Mouse (Mus musculus) spleen, postnatal 36 days (tissue): Measurements from ENCODE around the gene Troap.
"Not testable (repeated sequence)": the region's sequence is repeated elsewhere in the genome, so short reads cannot be mapped to it uniquely, and the experiment has no call there.

Source experiments
- DNase-seq, 2 experiments: peaks; one replicate each; pipeline ENCODE4 v3.0.0; 2022; ENCODE audit warnings: low spot score in 2 of 2, mixed read lengths in 1 of 2

Gene Troap

GRCm38 (mm10) chr15:99040920-99041856, 33.2 kb upstream of the Troap start:
- DNase-seq, result no peak

GRCm38 (mm10) chr15:99042334-99042733, 32.0 kb upstream of the Troap start:
- no peak for DNase-seq

GRCm38 (mm10) chr15:99044854-99045253, 29.5 kb upstream of the Troap start:
- no peak for DNase-seq

GRCm38 (mm10) chr15:99045734-99046133, 28.6 kb upstream of the Troap start:
- not testable (repeated sequence) for DNase-seq

GRCm38 (mm10) chr15:99049473-99050253, 24.7 kb upstream of the Troap start:
- DNase-seq, result peak in 1 of 2 experiments; percentile 44

DNA sequence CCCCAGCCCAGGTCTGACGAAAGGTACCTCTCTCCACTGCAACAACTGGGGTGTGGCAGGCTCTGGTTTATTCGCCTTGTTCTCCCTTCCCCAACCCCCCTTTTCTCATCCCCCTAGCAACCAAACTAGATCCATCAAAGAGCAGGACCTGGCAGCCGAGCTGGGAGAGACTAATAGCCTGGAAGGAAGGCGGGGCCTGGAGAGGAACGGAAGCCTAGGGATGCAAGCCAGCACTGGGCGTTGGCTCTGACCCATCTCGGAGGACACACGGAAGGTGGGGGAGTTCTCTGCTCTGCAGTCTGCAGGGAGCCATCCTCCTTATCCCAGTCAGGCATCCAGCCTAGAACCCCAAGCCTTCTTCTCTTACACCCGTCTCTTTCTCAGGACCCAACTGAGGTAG, 21.0 kb upstream of the Troap start:
- DNase-seq, result no peak

GRCm38 (mm10) chr15:99055040-99055439, 19.3 kb upstream of the Troap start, which contains the start of gene Prph:
Gene Prph, plus strand, starts transcription at chr15:99055174.
- DNase-seq, result no peak

GRCm38 (mm10) chr15:99055511-99055961, 18.8 kb upstream of the Troap start:
- DNase-seq, result no peak

- DNase-seq, result peak in 1 of 2 experiments; percentile 27
Measured at GRCm38 (mm10) chr15:99056332-99056731, 18.0 kb upstream of the Troap start.

DNA sequence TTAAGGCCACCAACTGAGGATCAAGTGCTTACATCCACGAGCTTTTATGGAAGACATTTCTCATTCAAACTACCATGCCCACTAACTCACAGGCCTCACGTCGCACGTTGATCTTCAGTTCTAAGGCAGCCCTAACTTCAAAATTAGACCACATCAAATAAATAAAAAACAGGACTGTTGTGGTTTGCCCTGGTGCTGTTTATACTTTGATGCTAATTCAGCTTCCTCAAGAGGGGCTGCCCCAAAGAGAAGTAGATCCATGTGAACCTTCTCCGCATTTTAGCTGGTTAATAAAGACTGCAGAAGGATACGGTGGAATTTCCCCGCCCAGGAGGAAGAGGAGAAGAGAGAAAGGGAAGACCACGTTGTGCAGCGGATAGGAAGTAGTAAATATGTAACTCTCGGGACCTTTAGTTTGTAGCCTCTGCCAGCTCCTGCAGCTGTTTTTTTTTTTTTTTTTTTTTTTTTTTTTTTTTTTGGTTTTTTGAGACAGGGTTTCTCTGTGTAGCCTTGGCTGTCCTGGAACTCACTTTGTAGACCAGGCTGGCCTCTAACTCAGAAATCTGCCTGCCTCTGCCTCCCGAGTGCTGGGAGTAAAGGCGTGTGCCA, 8.7 kb upstream of the Troap start:
- no peak for DNase-seq

DNA sequence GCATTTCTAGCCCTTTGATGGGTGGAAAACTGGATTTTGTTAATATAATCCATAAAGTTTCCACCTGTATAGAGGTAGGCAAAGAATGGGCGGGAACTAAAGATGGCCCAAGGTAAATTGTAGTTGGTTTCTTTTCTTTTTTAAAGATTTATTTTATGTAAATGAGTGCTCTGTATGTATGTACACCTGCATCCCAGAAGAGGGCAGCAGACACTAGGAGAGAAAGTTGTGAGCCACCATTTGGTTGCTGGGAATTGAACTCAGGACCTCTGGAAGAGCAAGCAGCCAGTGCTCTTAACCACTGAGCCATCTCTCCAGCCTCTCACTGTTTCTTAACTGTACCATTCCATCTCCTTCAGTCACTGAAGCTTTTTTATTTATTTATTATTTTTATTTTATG, 2.4 kb upstream of the Troap start:
- DNase-seq, result no peak

DNA sequence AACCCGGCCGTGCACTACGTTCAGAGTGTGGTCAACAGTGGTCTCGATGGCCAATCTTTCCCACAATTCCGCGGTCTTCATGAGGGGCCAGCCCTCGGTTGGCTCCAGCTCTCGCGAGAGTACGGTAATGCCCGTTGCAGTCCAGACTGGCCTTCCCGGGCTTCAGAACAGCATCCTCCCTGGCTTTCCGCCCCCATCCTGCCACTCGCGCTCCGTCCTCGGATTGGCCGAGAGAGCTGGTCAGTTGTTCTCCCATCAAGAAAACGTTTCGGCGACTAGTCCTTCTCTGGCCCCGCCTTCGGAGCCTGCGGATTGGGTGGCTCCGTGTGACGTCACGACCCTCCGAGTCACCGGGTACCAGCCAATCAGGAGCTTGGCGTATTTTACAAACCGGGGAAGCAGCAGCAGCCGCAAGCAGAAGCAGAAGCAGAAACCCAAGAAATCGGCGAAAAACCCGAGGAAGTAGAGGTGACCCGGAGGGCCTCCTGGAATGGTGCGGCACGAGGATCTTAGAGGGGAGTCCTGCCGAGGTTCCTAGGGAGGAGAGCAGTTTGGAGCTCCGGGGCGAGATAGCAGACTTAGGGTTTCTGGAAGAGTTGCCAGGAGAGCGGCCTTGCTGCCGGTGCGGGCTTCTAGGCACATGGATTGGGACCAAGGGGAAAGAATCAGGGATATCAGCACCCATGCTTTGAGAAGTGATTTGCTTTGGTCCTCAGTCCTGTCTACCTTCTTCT, 392 bp downstream of the Troap start:
- peak; percentile 93 to 95 for DNase-seq

DNA sequence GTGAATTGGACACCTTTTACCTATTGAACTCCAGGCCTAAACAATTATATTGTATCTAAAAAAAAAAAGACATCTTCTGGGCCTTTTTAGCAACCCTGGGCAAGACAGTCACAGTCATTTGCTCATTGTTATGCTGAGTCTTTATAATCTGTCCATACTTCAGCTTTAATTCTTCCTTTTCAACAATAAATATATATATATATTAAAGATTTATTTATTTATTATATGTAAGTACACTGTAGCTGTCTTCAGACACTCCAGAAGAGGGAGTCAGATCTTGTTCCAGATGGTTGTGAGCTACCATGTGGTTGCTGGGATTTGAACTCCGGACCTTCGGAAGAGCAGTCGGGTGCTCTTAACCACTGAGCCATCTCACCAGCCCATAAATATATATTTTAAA, 1.6 kb downstream of the Troap start:
- DNase-seq, result not testable (repeated sequence)

GRCm38 (mm10) chr15:99078181-99078910, 4.0 kb downstream of the Troap start:
- DNase-seq, result no peak

GRCm38 (mm10) chr15:99079804-99080203, 5.4 kb downstream of the Troap start:
- DNase-seq, result no peak

DNA sequence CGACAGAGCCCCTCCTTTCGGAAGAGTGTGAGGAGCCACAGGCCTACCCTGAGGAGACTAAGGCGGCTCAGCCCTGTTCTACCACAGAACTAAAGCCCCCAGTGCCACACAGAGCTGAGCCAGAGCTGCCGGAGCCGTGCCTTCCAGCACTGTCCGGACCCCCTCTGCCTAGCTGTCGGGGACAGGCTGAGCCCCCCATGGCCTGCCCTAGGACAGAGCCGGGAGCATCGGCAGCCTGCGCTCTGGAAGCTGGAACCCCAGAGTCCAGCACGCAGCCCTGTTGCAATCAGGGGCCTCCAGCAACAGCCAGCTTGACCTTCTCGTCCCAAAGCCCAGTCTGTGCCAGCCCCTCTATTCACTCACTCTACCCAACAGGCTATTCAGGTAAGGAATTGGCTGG, 7.9 kb downstream of the Troap start:
- no peak for DNase-seq

GRCm38 (mm10) chr15:99082840-99083239, 8.5 kb downstream of the Troap start:
- no peak for DNase-seq

- DNase-seq, result peak in 1 of 2 experiments; percentile 33
Measured at GRCm38 (mm10) chr15:99083258-99083657, 8.9 kb downstream of the Troap start.

- no peak for DNase-seq
Measured at GRCm38 (mm10) chr15:99083867-99084557, 9.6 kb downstream of the Troap start.

- no peak for DNase-seq
Measured at GRCm38 (mm10) chr15:99084618-99085017, 10.2 kb downstream of the Troap start.
